Mouse (Mus musculus): Measurements from ENCODE around the gene Ankrd23.

Gene Ankrd23

DNA sequence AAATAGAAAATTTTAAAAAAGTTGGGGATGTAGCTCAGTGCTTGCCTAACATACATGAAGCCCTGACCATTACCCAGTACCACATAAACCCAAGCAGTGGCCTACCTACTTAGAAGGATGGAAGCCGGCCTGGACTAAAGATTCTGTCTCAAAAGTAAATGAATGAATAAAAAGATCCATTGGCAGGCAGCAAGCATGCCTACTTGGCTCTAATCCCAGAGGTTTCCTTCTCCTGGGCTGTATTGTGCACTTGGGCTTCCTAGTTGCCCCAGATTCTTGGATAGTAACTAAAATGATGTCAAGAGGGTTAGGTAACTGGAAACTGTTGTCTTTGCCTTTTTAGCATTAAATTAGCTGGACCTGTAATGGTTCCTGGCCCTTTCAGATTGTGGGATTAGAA lies 23.4 kb downstream of the Ankrd23 start:
- DNase-seq, result no peak

DNA sequence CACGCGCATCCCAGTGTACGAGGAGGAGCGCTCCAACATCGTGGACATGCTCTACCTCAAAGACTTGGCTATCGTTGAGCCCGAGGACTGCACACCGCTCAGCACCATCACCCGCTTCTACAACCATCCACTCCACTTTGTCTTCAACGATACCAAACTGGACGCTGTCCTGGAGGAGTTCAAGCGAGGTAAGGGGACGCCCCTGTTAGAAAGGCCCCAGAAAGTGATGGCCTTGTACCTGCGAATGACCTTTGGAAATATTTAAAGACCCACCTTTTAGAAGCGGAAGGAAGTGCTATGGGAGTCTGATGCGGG lies 23.8 kb downstream of the Ankrd23 start:
- no peak for DNase-seq

DNA sequence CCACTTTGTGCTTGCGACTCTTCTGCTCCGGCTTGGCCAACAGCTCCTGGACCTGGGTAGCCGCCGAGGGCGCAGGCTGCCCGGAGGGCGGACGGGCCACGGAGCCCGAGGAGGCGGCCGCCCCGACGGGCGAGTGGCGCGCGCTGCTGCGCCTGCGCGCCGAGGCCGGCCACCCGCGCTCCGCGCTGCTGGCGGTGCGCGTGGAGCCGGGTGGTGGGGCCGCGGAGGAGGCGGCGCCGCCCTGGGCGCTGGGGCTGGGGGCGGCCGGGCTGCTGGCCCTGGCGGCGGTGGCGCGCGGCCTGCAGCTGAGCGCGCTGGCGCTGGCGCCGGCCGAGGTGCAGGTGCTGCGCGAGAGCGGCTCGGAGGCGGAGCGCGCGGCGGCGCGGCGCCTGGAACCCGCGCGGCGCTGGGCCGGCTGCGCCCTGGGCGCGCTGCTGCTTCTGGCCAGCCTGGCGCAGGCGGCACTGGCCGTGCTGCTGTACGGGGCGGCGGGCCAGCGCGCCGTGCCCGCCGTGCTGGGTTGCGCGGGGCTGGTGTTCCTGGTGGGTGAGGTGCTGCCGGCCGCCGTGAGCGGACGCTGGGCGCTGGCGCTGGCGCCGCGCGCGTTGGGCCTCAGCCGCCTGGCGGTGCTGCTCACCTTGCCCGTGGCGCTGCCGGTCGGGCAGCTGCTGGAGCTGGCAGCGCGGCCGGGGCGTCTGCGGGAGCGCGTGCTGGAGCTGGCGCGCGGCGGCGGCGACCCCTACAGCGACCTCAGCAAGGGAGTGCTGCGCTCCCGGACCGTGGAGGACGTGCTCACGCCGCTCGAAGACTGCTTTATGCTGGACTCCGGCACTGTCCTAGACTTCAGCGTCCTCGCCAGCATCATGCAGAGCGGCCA lies 24.4 kb downstream of the Ankrd23 start:
- DNase-seq, result peak; percentile 66 to 72

DNA sequence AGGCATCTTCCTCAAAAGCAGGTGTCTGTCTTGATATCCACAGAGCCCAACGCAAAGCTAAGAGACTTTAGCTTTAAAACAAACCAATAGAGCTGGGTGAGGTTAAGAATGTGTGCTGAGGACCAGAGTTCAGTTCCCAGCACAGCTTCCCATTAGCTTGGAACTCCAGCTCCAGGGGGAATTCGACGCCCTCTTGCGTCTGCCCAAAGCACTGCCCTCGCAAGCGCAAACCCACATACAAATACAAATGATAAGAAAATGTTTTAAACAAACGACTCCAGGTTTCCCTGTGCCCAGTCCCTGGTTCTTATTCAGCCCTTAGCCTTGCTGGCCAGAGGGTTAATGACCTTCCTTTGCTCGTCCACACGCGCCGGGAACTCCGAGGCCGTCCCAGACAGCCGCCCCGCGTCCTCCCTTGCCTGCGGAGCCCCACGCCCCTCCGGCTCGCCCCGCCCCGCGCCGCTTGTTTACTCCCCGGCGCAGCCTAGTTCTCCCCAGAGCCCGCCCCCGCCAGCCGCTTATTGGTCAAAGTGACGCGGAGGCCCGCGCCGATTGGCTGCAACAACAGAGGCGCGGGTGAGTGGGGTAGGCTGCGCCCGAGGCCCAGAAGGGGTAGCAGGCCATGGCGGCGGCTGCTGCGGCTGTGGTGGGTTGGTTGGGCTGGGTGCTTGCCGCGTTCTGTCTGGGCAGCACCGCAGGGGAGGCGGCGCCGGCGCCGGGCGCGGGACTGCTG lies 25.2 kb downstream of the Ankrd23 start, which contains the start of gene Cnnm3:
Cnnm3 (plus strand) TSS at position 579 of the 733 bp plus-strand sequence.
- DNase-seq, result peak; percentile 100

DNA sequence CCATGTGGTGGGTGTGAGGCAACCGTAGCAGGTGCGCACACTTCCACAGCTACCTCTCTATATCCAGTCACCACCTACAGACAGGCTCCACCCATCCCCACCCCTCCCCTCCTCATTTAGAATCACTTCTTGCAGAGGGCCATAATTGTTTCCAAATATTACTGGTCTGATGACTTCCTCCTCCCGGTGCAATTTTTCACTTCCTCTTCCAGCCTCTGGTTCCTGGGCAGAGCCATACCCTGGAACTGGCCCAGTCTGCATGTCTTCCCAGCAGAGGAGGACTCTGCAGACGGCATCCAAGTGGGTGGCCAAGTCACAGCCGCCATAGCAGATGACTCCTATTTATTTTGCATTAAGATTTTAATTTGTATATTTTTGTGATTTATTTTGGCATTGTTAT lies 28.4 kb downstream of the Ankrd23 start:
- DNase-seq, result no peak

DNA sequence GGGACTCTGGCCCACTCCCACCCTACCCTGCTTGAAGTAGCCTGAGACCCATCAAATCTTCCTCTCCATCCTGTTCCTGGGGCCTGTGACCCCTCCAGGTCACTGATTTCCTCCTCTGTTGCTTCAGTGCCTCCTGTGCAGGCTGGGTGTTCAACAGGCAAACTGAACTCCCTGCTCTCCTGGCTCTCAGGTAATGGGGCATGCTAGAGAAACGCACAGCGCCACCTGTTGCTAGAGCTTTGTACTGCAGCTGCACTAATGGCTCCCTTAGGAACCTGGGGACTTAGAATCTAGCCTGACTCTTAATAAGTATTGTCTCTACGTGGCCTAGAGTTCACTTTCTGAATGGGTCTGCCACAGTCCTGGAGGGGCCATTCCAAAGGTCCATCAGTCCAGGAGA lies 35.4 kb downstream of the Ankrd23 start:
- peak; percentile 73 to 82 for DNase-seq

DNA sequence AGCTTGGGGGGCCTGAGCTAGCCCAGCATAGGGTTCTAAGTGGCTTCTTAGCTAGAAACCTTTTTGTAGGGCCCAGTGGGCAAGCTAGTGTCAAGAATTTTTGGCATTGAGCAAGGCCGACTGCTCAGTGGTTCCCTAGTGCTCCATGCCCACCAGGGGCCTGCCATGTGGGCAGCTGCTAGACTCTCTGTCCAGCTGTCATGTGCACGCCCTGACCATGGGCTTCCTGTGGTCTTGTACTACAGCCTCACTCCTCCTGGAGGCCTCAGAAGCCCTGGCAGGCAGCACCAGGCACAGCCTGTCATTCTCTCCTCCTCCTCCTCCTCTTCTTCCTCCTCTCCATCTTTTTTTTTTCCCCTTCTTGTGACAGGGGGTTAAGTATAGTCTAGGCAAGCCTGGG lies 39.4 kb downstream of the Ankrd23 start:
- no peak for DNase-seq

DNA sequence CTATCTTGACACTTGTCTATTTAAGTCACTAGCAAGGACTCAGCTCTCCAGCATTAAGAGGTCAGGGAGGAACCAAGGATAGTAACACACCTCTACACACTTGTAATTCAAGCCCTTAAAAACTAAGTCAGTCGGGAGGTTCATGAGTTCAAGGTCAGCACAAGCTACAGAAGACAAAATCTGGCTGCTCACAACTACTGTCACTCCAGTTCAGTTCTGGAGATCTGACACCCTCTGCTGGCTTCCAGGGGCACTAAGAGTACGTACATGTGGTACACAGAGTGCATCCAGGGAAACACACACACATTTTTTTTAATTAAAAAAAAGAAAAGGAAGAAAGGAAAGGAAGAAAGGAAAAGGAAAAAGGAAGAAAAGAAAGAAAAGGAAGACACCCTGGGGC lies 40.0 kb downstream of the Ankrd23 start:
- peak in 1 of 2 experiments; percentile 29 for DNase-seq

DNA sequence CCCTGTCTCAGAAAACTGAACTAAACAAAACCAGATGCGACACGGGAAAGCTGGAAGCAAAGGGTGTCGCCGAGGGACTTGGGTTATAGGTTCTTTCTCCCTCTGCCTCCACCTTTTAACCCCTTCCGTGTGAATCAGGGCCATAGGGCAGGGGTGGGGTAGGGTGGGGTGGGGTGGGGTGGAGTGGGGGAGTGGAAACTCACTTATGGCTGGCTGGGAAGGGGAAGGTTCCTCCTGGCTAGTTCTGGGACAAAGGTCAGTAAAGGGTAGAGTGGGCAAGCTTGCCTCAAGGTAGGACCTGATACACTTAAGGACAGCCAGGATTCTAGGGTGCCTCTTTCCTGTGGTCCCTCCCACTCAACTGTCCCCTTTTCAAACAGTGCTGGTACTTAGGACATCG lies 43.4 kb downstream of the Ankrd23 start:
- DNase-seq, result no peak

DNA sequence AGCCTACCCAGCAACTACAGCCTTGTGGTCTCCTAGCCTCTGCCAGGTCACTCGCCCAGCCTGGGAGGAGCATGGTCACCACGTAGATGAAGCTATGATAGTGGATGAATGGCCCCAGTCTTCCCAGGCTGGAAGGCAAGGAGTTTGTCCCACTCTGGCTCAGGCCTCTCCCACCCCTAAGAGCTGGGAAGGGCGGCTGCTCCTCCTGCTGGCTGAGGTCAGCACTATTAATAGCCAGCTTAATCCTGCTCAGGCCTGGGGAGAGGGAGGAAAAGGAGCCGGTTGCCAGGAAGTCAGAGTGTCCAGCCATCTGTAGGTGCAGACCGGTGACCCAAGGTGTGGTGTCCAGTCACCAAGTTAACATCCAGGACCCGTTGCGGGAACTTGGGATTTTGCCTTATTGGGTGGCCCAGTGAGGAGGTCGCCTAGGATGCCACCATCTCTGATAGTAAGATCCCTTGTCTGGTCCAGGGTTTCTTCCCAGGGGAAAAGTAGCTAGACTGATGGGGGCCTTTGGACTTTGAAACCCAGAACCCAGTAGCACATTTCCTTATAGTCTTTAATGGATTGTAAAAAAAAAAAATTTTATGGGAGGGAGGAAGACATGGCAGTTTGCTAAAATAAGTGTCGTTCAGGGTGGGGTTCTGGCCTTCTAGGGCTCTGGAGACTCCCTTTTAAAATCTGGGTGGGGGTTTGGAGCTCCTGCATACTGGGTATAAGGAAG lies 44.1 kb downstream of the Ankrd23 start:
- DNase-seq, result no peak

DNA sequence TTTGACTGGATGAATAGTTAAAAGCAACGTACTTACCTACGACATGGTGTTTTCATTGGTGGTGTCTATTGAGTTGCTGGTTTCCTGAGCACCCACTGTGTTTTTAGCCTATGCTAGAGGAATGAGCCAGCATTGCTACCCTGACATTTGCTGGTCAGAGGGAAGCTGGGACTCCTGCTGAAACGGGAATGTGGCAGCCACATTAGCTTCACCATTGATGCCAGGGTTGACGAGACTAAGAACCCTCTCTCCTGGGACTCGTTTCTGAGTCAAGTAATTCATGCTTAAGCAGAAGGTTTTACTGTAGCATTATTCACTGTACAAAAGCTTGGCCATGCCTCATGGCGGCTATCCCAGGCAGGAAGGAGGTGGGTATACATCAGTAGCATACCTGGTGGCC lies 47.0 kb downstream of the Ankrd23 start:
- DNase-seq, result no peak

DNA sequence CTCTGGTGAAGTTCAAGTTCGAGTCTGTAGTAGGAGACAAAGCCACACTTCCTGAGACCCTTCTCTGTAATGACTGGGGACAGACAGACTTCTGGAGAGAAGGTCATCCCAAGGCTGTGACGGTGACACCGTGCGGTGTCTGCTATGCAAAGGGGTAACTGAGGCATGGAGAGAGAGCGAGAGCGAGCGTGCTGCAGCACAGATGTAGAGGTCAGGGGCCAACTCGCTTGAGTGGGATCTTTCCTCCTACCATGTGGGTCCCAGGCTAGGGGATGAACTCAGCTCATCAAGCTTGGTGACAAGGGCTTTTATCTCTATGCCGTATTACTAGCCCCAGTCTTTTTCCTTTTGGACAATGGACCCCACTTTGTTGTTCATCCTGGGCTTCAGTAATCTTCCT lies 49.6 kb downstream of the Ankrd23 start:
- DNase-seq, result no peak

DNA sequence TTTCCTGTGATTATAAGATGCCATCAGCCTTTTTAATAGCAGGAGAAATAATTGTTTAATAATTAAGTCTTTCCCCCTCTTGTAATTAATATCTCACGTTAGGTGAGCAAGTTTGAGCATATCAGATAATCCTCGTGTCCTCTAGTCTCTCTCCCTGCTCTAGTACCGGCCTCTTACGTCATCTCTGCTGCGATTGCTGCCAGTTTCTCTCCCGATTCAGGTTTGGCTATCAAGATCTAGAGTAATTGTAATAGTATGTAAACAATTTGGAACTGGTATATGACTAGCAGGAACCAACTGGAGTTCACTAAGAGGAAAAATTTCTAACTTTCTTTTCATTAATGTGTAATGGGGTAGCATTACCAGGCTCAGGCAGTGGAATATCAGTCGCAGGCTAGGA lies 51.6 kb downstream of the Ankrd23 start:
- DNase-seq, result no peak

DNA sequence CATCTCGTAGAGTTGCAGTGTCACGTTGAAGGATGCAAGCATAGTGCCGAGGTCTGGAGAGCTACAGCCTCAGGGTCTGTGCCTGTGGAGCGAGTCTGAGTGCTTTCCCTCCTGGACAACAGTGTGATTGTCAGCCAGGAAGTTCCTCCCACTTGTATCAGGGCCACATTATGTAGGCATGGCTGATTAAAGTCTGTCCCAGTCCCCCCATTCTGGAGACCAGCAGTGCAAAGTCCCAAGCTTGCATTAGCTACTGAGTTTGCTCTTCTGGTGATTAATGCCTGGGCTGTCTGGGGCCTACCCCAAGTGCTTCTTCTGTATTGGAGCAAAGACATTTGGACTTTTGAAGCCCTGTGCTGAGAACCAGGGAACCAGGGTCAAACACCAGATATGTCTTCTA lies 52.9 kb downstream of the Ankrd23 start:
- no peak for DNase-seq
